Mouse (Mus musculus): Measurements from ENCODE around the gene Nwd2.

DNA sequence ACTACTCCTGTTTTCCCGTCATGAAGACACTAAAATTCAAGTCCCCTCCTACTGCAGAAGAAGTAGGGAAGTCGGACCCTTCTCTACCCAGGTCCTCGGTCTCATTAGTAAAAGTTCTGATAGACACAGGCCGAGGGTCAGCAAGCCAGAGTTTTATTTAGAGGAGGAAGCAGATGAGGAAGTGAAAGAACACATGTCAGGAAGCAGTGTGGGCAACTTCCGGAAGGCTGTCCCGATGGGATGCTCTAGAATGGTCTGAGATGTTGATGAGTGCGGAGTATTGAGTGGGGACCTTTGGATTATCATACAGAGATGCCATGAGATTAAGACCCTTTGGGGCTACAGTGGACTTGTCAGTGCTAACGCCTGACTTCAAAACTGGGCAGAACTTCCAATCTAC lies 210.0 kb downstream of the Nwd2 start:
- TF ChIP-seq CTCF (IDR thresholded peaks at IDR 0.05; ENCODE audit: extremely low read depth, insufficient read length, insufficient replicate concordance, low read depth, low read length) (no peak), POLR2A (IDR thresholded peaks at IDR 0.05; ENCODE audit: low read depth, low read length) (no peak)
